Mouse (Mus musculus): ENCODE results near the gene Dock9.
"Not testable (repeated sequence)": the region's sequence is repeated elsewhere in the genome, so short reads cannot be mapped to it uniquely, and the experiment has no call there.

Dock9 gene

DNA sequence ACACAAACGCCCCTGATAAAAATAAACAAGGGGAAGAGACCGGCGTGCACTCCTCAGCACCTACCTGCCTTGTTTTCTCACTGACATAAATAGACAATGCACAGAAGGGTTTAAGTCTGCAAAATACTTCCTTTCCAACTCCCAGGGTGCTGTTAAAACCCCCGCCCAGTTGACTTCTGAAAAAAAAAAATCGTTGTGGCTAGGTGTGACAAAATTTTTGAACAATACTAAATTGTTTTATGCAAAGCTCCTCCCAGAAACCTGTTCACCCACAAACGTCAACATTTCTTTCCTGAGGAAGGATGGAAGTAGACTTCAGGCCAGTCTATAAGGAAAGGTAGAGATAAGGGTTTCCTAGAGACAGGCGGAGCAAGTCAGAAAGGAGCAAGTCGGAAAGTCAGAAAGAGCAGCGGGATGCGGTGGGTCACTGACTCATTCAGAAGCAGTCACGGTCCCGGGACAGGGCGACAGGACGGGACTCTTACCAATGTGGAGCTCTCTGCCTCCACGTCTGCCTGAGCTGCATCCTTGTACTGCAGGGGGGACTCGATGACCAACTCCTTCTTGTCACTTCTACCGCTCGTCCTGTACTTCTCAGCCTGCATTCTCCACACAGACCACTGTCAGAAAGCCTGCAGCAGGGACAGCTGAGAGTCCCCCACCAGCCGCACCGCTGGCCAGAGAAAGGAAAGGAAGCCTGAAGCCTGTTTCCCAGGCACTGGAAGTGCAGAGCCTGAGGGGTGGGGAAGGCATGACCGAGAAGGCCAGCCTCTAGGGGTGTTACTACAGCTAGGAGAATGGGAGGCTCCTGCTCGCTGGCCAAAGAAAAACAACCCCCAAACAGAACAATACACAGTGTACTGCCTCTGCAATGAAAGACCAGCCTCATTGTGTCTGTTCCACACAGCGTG, 99.7 kb downstream of the Dock9 start:
- DNase-seq, result no peak

DNA sequence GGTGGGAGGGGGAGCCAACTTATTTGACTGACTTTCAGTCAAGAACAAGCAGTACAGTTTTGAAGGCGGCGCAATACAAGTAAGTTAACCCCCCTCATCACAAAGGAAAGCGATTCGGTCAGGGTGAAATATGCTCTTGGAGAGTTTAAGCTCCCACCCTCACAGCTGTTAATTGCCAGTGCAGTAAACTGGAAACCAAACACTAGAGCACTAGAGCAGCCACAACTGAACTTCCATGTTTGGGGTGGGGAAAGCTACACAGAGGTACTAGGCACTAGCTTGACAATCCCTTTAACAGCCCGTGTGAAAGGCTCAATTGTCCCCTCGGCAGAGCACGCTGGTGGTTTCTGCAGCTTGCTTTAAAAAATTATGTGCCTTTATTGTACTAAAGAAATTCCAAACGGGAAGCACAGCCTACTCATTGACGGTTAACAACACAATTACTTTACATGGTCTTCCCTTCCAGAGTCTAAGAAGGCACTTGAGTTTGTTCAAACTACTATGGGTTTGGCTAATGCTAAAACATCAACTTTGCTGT, 100.4 kb downstream of the Dock9 start:
- DNase-seq, result no peak

DNA sequence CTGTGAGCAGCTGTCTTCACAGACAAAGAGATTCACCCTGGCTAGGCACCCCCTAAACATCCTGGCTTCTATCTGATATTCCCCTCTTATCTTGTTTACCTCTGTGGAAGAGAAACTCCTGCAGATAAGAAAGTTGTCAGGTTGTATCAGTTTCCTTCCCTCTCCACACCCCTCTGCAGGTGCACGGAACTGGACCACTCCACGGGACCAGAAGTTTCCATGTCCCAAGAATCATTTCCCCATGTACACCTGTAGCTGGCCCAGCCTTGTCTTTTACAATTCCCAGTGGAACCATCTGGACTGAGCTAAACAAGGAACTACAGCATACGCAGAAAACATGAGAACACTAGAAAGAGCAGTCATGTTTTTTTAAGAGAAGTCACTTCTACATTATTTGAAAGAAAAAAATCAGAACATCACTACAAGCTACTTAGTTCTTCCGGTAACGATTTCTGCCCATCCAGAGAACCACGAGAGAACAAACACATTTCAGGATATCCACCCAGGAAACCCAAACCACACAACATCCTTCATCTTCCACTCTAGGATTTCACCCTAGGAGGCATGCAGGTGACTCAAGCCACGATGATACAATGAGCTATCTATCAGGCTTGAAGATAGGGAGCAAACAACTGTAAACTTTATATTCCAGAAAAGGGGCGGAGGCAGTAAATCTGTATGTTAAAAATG, 101.1 kb downstream of the Dock9 start:
- no peak for DNase-seq

DNA sequence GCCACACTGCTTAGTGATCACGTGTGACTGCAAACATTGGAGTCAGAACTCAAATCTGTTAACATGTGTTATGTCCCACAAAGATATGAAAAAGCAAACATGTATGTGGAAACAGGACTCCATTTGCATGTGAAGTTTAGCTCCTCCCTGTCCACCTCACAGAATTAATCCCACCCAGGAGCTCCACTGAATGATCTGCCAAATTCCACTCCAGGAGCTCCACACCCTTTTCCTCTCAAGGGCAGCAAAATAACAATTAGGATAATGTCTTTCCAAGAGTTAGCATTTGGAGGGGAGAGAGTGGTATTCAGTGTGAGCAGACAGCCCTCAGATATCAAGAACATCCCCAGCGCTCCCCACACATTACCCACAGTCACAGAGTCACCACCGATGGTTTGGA, 102.9 kb downstream of the Dock9 start:
- no peak for DNase-seq

DNA sequence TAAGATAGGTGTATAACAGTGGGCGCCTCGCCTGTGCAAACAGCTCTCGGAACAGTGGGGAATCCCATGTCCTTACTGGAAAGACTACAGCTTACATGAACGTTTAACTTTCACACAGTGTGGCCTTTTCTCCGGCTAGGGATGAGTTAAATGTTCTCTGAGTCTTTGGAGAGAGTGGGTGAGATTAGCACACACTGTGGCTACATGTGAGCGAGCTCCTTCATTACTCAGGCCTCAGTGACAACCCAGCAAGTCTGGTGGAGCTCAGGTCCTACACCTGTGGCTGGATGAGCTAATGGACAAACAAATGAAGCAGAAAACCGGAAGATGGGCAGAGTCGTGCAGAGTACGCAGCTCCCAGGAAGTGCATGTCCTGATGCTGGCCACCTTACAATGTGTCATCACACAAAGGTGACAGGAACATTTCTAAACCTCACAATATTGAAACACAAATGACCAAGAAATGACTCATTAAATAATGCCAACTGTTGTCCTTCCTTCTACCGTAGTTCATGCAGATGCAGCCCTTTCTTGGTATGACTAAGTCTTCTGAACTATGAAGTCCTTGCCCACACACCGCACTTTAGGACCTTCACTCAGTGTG, 103.5 kb downstream of the Dock9 start:
- DNase-seq, result no peak

DNA sequence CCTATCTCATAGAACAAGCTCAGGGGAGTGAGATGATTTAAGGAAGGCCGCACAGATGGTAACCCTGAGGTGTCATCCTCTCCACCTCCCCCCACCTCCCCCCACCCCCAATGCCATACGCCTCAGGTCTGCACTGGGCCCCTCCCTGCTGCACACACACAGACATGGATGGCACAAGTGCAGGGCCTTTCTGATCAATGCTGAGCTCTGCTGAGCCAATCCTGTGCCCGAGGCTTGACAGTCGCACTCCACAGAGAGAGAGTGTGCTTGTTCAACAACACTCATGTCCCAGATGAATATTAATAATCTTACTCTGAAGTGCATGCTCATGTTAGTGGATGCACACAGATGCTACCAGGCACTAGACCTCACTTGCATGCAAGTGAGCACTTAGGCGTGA, 108.0 kb downstream of the Dock9 start:
- not testable (repeated sequence) for DNase-seq

DNA sequence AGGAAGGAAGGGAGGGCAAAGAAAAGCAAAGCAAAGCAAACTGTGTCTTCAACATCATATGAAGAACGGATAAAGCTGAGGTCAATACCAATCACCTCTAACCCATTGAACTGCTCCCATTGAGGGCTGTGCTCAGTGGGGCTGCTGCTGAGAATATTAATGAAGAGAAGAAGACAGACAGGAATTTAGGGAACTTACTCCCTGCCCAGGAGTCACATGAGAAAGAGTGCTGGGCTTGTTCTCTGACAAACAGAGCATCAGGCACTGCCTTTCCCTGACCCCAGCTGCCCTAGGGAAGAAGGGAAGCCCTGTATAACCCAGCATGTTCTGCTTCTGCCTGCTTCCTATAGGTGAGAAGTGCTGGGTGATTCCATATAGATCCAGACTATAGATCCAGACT, 109.5 kb downstream of the Dock9 start:
- no peak for DNase-seq

DNA sequence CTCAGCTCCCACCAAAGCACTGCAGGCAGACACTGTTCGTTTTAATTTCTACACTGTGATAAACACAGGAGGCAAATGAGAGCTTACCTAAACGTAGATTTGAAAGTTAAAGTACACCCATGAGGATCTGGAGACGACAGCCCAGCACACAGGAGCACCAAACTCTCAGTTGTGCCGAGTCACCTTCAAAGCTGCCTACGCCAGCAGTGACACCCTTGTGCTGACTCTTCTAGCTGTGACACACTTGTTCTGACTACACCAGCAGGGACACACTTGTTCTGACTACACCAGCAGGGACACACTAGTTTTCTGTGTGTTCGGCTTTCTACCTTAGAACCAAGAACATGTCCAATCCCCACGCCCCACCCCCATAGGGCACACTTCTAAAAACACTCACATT, 110.4 kb downstream of the Dock9 start:
- no peak for DNase-seq

DNA sequence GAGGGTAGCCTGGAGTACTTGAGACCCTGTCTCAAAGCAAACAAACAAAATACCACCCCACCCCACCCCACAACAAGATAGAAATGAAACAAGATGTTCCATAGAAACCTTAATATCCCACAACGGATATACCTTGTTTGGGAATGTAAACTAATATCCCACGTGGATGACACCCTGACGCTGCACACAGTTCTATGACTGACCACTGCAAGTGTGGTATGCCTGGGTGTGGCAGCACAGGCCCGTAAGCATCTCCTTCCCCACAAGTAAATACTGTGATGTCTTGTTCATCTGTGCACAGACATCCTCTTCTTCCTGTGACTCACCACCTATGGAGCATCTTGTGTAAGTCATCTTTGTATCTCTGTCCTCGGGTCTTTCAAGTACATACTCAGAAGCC, 118.7 kb downstream of the Dock9 start:
- no peak for DNase-seq

DNA sequence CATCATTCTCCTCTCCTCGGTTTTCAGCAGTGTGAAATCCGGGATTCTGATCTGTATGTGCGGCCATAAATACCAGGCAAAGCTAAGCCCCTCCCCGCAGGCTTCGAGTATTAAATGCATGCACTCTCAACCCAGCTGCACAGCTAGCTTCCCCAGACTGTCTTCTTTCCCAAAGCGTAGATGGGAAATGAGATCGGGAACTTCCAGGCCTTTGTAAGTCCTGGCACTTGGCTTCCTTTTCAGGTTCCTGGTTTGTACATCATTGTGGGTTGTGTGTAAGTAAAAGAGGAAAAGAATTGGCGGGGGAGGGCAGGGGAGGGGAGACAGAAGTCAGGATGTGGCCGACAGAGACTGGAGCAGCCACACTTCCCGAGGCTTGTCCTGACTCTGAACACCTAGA, 119.2 kb downstream of the Dock9 start:
- DNase-seq, result no peak

DNA sequence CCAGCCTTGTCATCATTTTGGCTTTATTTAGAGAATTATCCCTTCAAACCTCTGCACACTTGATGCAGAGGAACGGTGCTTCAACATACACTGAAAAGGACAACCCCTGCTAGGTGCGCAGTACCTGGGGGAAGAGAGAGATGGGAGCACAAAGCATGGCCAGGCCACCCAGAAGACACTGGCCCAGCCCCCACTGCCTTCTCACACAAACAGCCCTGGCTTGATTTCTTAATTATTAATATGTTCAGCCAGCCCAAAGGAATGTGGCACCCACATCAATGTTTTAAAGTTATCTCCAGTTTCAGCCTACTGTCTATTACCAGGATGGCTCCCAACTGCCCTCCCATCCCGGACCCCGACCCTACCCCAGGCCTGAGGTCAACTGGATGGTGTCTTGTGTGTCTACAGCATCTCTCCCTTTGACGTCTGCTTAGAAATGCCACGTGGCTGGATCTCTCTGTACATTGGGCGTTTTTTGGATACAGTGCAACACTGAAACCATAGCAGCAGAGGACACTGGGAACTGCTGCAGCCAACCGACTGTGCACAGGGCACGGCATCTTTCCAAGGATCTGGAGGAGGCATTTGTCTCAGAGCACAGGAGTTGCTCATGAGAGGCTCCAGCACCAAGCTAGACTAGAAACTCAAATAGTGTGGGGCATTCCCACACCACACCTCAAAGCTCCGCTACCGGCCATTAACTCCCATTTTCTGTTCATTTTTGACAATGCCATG, 120.9 kb downstream of the Dock9 start:
- DNase-seq, result peak; percentile 36 to 44

DNA sequence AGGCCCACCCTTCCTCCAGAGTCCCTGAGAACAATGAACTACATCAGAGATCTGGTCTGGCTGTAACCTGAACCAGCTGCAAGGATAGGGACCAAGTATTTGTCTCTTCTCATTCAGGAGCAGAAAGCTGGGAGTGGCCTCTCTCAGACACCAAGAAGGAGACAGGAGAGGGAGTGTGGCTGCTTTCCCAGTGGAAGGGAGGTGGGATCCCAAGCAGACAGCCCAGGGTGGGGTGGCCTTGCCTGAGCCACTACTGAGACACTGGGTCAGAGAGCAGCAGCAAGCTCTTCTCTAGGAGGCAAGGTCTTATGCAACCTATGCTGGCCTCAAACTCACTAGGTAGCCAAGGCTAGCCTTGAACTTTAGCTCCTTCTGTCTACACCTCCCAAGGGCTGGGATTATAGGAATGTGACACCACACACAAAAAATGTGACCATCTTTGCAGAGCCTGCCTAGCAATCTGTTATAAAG, 121.5 kb downstream of the Dock9 start:
- DNase-seq, result no peak

DNA sequence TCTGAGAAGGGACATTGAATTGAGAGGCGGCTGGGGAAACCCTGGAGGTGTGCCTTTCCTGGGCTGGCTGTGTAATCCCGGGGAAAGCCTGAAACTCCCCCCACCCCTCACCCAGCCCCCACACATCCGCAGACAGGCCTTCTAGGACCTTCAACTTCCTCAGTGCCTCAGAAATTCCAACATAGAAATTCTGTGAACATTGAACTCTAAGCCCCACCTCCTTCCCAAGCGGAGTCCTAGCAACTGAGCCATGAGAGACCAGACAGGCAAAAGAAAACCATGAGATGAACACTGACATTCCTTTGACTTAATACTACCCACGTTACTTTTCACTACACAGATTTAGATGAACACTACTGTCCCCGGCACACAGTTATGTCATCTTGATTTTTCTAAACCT, 122.1 kb downstream of the Dock9 start:
- no peak for DNase-seq

DNA sequence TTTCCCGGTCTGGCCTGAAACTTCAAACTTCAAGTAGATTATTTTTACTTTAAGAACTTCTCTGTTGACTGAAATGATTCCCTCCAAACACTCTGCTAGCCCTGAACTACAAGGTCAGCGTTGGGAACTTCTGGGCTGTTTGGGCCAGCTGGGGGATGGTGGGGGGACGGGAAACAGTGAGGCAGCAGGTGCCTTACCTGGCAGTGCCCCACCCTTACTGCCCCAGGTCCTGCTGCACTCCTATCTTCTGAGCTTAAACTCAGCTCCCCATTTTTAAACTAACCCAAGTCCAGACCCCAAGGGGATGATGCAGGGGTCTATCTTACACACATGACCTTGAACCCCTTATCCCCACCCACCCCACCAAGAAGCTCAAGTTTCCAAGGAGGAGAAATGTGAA, 122.5 kb downstream of the Dock9 start:
- no peak for DNase-seq

DNA sequence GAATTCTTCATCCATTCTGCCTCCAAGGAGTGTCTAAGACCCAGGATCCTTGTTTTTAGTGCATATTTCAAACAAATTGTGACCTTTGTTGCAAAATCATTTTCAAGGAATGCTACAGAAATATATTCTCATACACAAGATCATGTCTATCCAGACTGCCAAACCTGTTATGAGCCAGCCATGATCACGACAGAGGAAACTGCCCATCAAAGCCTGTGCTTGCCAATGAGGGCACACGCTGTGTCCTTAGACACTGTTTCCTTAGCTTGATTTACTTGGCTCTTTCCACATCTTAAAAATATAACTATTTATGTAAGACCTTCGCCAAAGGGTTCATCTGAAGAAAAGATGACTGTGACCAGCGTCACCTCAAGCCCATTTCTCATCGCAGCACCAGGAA, 127.6 kb downstream of the Dock9 start:
- no peak for DNase-seq

DNA sequence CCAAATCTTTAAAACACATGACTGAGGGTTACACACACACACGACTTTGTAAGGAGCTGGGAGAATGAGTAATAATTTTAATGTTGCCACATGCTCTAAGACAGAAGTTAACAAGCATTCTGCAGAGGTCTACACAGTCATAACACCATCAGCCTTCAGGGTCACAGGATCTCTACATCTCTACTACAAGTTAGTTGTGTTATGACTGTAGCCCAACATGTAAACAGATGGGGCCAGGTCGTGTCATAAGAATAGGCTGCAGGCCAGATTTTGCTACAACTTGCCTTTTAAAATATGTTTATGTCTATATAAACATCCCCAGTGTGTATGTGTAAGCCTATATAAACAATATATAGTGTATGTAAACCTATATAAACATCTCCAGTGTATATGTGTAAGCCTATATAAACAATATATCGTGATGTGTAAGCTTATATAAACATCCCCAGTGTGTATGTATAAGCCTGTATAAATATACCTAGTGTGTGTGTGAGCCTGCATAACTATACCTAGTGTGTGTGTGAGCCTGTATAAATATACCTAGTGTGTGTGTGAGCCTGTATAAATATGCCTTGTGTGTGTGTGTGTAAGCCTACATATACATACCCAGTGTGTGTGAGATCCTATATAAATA, 130.9 kb downstream of the Dock9 start:
- DNase-seq, result no peak

DNA sequence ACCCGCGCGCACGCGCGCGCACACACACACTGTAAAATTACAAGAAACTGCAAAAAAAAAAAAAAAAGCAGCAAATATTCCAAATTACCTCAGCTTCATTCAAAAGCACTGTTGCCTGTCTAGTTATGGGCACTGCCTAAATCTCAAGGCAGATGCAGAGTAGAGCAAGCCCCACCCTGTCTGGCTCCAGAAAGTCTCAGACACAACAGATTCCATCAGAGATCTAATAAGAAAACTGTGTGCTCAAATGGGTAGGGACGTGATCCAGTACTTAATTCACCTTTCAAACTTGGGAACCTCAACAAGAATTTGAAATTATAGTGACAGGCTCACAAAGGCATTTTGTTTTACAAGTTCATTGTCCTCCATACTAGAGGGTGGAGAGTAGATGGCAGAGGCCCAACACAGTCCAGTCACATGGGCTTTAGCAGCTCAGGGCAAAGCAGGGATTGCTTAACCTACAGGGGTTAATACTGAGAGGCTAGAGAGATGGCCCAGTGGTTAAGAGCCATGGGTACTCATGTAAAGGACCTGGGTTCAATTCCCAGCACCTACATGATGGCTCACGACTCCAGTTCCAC, 131.9 kb downstream of the Dock9 start:
- DNase-seq, result no peak

DNA sequence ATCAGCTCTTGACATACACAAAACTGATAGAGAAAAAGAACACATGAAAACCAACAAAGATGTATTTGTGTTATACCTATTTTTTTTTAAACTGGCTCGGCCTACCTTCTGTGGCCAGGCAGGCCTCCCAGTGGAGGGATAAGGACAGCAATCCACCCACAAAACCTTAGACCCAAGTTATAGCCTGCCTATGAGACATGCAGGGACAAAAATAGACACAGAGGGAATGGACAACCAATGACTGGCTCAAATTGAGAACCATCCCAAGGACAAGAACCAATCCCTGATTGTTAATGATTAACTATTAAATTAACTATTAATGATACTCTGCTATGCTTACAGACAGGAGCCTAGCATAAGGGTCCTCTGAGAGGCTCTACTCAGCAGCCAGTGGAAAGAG, 133.7 kb downstream of the Dock9 start:
- no peak for DNase-seq

DNA sequence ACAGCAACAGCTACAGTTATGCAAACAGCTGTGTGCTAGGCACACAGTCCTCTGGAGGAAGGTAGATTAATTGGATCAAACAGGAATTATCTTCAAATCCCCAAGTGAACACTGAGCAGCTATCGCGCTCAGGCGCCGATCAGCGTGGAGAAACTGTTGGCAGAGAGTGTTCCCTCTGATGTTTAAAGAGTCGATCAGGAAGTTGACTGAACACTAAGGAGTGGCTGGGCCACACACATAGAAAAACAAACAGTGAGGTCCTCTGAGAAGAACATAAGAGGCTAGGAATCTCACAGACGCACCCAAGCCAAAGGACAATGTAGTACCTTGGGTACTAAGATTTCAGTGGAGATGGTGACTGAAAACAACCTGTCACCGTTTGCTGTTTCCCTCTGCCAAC, 136.7 kb downstream of the Dock9 start:
- no peak for DNase-seq

DNA sequence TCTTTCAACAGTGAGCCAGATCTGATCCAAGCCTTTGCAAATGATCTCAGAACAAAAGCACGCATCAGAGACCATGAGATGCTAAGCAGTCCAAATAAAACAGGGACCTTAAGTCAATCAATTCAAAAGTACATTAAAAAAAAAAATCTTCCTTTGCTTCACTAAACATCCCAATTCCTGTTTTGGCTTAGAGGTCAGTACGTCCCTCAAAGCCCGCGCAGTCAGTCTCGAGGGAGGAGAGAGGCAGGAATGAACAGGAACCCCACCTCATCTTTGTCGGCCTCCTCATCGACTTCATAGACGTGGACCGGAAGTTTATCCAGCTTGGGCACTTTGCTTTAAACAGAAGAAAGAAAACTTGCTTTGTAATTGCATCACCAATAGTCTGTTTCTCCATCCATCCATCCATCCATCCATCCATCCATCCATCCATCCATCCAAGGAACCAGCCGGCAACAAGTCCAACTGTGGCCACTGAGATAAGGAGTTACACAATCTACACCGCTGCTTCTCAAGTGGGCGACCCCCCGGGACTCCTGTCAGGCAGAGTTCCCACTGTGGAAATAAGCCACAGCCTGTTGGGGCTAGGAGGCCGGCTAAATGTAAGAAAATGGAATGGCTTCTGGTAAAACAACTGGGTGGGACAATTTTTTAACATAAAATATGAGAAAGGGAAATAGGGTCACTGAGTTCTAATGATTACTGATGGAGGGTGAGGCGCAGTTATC, 137.3 kb downstream of the Dock9 start:
- no peak for DNase-seq

Data from cerebellum, postnatal 36 days (tissue).